Mouse (Mus musculus) central nervous system, embryonic 14 days (tissue): ENCODE data around the gene Alkbh8. TPM values are rescaled to one million over a fixed set of nuclear protein-coding genes. Genes with fewer than 3 reads are reported as not detected.

Experiments
- polyA plus RNA-seq: library from polyadenylated mRNA; depleted of rRNA; stranded (reverse); fragments of >200 nt; gene quantifications from 2 replicates; pipeline ENCODE4 v1.2.3, GENCODE M21; 2012; rRNA removed

The Alkbh8 gene
- polyA plus RNA-seq, result 14.7 and 16.4 TPM in 2 replicates

GRCm38 (mm10) chr9:3334962-3335767 lies at the start of gene Alkbh8:
Gene Alkbh8, plus strand, starts transcription at chr9:3335140.

GRCm38 (mm10) chr9:3403251-3404208 lies 68.6 kb downstream of the Alkbh8 start, which contains the start of gene Cwf19l2:
Gene Cwf19l2, plus strand, starts transcription at chr9:3403592.

Other genes starting within 250 kb of the Alkbh8 start
- 4.7 and 5.4 TPM in 2 replicates for gene Cwf19l2, start 68.5 kb downstream of the Alkbh8 start, polyA plus RNA-seq
- 2.7 and 2.8 TPM in 2 replicates for gene Gucy1a2, start 197.6 kb downstream of the Alkbh8 start, polyA plus RNA-seq